Mouse (Mus musculus): ENCODE results near the gene Flt3l.
A peak's percentile ranks its signal among the peaks of the same experiment; 100 is the strongest.

Gene Flt3l

DNA sequence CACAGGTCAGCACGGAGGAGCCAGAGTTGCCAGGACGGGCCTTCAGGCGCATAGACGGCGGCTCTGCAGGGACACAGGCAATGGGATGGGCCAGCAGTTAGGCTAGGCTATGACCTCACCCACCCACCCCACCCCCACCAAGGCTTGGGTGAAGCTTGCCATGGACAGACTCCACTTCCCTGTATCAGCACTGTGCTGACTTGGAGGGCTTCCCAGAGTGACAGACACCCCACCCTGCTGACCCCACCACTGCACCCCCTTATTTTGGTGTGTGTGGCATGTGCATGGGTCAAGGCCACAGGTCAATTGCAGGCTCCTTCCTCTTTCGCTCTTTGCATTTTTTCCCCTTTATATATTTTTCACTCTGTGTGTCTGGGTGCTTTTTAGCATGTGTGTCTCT is 40.9 kb downstream of the Flt3l start:
- DNase-seq (ENCODE audit: low spot score) = no peak

DNA sequence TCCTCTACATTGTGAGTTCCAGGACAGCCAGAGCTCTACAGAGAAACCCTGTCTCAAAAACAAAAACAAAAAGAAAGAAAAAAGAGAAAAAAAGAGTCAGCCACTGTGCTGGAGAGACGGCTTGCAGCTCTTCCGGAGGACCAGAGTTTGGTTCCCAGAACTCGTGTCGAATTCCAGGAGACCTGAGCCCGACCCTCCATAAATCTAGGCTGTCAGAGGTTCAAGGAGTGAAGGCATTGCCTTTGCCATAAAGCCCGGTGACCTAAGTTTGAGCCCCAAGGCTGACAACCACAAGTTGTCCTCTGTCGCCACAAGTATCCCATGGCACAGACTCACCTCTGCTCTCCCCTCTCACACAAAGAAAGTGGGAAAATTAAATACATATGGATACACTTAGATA is 42.1 kb downstream of the Flt3l start:
- DNase-seq (ENCODE audit: low spot score) = no peak

DNA sequence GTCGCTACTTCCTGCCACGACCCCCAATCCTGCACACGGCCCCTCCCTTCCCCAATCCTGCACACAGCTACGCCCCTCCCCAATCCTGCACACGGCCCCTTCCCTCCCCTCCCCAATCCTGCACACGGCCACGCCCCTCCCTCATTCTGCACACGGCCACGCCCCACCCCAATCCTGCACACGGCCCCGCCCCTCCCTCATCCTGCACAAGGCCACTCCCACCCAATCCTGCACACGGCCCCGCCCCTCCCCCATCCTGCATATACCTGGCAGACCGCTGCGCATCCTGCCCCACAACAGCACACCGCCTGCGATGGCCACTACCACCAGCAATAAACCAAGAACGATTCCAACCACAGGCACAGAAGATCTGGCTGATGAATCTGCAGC is 42.7 kb downstream of the Flt3l start:
- no peak for DNase-seq (ENCODE audit: low spot score)

DNA sequence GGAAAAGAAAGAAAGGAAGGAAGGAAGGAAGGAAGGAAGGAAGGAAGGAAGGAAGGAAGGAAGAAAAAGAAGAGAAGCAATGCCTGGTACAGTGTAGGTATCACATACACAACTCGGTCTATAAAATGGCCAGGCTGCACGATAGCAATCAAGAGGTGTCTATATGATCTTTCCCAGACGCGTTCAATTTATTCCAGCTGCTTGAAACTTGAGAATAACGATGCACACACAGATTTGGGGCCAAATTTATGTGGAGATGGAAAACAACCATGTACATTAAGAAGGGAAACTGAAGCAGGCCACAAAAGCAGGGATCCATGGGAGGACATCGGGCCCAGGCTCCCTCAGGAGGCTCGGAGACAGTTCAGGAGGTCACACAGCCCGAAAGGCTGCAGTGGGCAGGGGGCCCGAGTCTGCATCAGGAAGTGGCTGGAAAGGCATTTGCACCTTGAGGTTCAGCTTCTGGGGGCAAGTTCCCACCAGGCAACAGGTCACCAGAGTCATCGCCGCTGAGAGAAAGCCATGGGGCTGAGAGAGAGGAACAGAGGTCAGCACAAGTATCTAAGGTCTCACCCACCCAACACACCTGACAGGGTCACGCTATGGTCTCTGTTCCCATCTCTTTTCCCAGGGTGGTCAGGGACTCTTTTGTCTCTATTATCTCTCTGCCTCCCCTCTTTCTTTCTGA is 43.3 kb downstream of the Flt3l start:
- DNase-seq (ENCODE audit: low spot score) = no peak

DNA sequence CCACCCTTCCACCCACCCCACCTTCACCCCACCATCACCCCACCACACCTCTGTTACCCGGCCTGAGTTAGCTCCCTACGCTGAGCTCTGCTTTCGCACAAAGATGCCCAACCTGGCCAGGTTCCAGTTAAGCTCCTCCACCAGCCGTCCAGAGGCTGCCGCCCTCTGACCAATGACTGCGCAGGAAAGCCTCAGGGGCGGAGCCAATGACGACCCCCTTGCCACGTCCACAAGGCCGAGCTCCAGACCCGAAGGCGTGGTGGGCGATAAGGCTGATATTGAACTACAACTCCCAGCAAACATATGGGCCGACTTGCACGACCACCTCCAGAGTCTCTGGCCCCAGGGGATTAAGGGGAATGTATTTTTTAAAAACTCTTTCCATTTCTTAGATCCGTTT is 44.2 kb downstream of the Flt3l start, which contains the start of gene Rcn3:
TSS of gene Rcn3 (minus strand) at position 174 of the 400 bp plus-strand sequence.
- DNase-seq (ENCODE audit: low spot score) = no peak

DNA sequence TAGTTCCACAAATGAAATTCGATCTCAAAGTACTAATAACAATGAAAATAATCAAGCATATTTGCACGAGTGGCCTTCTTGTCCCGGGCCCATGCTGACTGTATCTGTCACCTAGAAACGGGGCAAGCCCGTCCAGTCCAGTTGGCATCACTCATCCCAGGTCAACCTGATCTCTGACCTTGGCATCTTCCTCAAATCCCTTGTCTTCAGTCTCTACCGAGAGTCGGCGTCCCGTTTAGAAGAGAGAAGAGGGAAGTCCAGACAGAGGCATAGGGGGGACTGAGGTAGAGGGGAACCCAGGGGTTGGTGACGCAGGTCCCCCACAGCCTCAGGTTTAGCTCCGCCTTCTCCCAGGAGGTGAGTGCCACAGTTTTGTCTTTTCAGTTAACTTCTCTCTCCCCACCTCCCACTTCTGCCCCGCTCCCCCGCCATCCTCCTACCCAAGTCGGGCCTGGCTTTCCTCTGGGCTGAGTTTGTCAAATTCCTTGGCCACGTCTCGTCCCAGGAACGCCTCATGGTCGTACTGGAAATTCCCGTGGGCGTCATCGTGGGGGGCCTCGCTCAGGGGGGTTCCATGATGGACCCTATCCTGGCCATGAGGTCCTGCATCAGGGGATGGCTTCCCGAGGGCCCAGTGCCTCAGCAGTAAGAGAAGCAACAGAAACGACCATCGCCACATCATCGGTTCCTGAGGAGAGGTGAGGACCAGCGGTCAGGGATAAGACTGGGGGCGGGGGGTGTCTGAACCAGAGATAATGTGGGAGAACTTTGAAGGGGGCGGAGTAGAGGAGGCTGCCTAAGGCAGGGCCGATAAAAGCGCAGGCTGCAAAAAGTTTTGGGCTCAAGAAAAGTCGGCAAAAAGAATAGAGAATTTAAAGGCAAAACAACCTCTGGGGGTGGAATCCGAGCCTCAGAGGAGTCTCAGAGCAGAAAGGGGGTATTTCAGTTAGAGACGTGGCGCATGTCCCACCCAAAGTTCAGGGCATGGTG is 44.9 kb downstream of the Flt3l start:
- no peak for DNase-seq (ENCODE audit: low spot score)

DNA sequence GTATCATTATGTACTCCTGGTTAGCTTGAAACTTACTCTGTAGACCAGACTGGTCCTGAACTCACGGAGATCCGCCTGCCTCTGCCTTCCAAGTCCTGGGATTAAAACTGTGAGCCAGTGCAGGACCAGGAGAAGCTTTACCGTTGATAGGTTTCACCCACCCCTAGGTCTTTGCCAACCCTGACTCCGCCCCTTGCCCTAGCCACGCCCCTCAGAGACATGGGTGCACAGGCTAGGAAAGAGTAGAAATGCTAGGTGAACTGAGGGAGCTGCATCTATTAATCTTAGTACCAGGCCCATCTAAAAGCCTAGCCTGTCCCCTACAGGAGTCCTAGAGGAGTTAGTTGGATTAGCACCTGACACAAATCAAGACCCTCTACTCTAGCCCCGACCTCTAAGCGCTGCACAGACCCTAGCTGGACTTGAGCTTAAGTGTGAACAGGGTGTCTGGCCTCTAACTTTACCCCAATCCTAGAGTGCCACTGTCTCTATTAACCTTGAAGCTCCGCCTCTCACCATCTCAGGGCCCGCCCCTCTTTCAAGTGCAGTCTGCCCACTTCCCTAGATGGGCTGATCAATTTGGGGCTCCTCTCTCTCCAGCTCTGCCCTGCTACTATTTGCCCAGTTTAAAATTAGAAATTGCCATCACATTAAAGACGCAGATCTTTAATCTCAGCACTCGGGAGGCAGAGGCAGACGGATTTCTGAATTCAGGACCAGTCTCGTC is 45.8 kb downstream of the Flt3l start:
- no peak for DNase-seq (ENCODE audit: low spot score)

DNA sequence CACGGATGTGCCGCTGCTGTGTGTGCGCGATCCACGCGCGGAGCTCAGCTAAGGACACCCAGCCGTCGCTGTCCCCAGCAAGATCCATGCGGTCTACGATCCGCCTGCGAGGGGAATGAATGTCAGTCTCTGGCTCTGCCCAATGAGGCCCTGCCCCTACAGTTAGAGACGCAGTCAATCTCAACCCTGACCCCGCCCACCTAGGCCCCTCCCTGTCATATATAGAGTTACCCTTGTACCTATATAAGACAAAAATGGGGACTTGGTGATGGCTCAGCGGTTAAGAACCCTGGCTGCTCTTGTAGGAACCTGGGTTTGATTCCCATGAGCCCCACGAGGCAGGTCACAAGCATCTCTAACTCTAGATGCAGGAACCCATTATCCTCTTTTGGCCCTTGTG is 47.6 kb downstream of the Flt3l start:
- DNase-seq (ENCODE audit: low spot score) = no peak

DNA sequence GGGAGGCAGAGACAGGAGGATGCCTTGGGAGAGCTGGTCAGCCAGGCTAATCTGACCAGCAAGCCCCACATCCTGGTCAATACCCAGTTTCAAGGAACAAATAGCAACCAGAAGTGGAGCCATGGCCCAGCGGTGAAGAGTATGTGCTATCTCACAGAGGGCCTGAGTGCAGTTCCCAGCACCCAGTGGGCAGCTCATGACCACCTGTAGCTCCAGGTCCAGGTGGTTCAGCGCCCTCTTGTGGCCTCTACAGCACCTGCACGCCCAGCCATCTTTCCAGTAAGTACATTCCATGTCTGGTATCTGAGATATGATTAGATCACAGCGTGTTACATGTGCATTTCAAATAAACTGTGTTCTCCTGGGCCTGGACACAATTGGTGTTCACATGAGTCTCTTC is 50.1 kb downstream of the Flt3l start:
- DNase-seq (ENCODE audit: low spot score) = no peak

DNA sequence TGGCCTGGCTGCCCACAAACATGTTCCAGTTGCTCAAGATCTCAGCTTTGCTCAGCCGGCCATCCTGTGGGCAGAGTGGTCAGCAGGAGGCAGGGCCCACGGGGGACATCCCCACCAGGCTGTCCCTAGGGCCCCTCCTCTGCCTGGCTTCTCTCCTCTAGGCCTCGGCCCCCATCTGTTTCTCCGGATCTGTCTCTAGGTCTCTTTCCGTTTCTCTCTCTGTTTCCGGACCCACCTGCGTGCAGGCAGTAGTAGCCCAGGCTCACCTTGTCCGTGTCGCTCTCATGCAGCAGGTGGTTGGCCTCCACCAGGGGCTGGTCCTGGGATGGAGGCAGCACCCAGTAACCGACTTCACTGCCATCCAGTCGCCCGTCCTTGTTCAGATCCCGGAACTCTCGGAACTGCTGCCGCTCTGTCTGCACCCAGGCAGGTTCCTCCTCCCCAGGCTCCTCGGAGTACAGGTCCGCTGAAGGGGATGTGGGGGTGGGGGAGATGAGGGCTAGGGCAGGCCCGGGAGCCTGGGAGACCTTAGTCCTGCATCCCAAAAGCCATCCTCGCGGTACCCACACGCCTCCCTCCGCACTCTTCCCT is 52.8 kb downstream of the Flt3l start:
- DNase-seq (ENCODE audit: low spot score) = no peak

DNA sequence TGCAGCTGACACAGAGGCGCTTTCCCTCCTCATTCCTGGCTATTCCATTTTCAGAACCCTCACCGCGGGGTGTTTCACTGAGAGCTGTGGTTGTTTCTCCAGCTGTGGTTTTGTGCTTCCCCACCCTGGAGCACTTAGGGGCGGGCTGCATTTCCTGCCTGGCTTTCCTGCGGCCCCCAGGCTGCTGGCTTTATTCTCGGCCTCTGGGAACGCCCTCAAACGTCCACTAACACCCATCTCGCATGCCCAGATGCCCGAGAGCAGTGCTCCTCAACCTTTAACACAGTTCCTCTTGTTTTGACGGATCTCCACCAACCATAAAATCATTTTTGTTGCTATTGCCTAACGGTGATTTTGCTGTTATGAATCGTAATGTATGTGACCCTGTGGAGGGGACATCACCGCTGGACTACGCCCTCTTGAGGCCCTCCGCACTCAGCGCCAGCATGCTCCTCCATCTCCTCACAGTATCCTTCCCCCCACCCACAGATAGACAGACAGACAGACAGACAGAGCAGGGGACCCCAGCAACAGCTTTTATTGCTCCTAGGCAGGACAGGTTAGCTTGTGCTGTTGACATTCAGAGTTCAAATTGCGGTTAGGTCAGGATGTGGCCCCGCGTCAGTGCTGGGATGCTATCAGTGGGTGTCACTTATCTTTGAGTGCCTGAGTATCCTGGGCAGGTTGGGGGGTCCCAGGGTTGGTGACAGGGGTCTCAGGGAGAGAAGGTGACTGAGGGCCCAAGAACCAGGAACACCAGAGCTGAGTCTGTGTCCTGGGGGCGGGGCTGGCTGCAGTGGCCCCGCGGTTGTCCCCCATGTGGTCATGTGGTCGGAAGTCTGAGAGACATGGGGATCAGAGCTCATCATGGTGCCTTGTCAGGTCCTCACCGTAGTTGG is 53.6 kb downstream of the Flt3l start:
- no peak for DNase-seq (ENCODE audit: low spot score)

DNA sequence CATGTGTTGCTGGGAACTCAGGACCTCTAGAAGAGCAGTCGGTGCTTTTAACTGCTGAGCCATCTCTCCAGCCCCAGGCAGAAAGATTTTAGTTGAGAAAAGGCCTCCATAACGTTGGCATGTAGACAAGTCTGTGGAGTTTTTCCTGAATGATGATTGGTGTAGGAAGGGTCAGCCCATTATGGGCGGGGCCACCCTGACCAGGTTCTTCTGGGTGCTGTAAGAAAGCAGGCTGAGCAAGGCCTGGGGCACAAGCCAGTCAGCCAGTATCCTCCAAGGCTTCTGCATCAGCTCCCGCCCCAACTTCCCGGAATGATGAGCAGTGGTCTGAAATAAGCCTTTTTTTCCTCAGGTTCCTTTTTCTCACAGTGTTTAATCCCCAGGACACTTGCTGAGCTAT is 55.2 kb downstream of the Flt3l start:
- DNase-seq (ENCODE audit: low spot score) = no peak

DNA sequence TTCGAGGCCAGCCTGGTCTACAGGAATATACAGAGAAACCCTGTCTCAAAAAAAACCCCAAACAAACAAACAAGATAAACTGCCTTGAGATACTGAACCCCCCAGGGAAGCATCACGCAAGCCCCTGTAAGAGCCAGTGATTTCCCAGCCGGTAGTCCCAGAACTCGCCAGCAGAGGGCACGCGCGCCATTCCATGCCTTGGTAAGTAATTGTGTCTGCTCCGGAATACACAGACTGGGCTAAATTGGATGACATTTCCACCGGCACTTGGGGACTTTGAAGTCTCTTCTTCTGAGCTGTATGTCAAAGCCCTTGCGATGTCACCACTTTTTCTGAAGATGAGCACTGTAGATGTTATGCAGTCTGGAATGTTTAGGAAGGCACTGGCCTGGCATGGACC is 56.4 kb downstream of the Flt3l start:
- peak; percentile 93 for DNase-seq (ENCODE audit: low spot score)
